Mouse (Mus musculus) olfactory bulb, adult 2 months (tissue): ENCODE data around the gene Rangap1. TPM values are rescaled to one million over a fixed set of nuclear protein-coding genes. Genes with fewer than 3 reads are reported as not detected.

Source experiments
- H3K27ac ChIP-seq: fragments of 200-500 bp; 2 replicates; pipeline ENCODE4 v1.5.1; 2012; ENCODE audit warnings: low read depth, low read length; ENCODE audit not compliant: insufficient read depth
- H3K4me1 ChIP-seq: fragments of 200-500 bp; 2 replicates; pipeline ENCODE4 v1.6.1; 2012; ENCODE audit warnings: low read length; ENCODE audit not compliant: control insufficient read depth, insufficient read depth
- H3K4me3 ChIP-seq: fragments of 200-500 bp; 2 replicates; pipeline ENCODE4 v1.5.1; 2012; ENCODE audit warnings: mild to moderate bottlenecking, low read depth, low read length, moderate library complexity; ENCODE audit not compliant: insufficient read depth
- CTCF ChIP-seq: fragments of 200-500 bp; IDR thresholded peaks from 2 replicates; pipeline ENCODE4 v1.5.1; 2012; ENCODE audit warnings: low read depth, mild to moderate bottlenecking, low read length, moderate library complexity; ENCODE audit not compliant: insufficient read depth
- POLR2A ChIP-seq: fragments of 200-500 bp; IDR thresholded peaks from 2 replicates; pipeline ENCODE4 v1.6.1; 2012; ENCODE audit warnings: mild to moderate bottlenecking, low read depth, low read length, moderate library complexity; ENCODE audit not compliant: insufficient read depth
- WGBS: fragments of 180-500 bp; shearing (Covaris S2); methylation state at CpG from one replicate; pipeline ENCODE4 v1.1.7; 2018; 5-methylcytosine and 5-hydroxymethylcytosine counted together
- polyA plus RNA-seq: library from polyadenylated mRNA; stranded (reverse); fragments of >200 nt; gene quantifications from 2 replicates; pipeline ENCODE4 v1.2.4, GENCODE M21; 2012; ENCODE audit warnings: low replicate concordance; ENCODE audit not compliant: missing spikeins, insufficient read depth, insufficient read length

Gene Rangap1
- polyA plus RNA-seq, 1 experiment = not detected

- Histone ChIP-seq H3K27ac (no peak overlapping the region), H3K4me3 (peak overlapping the region; percentile 69), H3K4me1 (peaks cover 33% of the 10 kb centered on the region)
- TF ChIP-seq CTCF = no peak
- WGBS = 49% methylated on average over 19 of the region's 19 CpGs
Measured at GRCm38 (mm10) chr15:81694891-81695290, 50.4 kb downstream of the Rangap1 start.

GRCm38 (mm10) chr15:81693967-81694881 lies 51.1 kb downstream of the Rangap1 start:
- no peak; the same call in none of the 2 replicates for TF ChIP-seq POLR2A
- TF ChIP-seq CTCF = peak; percentile 30; the same call in 1 of the 2 replicates
- Histone ChIP-seq H3K4me1 (peaks cover 33% of the 10 kb centered on the region), H3K4me3 (peak overlapping the region; percentile 69), H3K27ac (no peak overlapping the region)
- 1% methylated on average over 106 of the region's 107 CpGs for WGBS

GRCm38 (mm10) chr15:81693366-81693966 lies 51.9 kb downstream of the Rangap1 start:
- no peak for TF ChIP-seq CTCF
- TF ChIP-seq POLR2A = no peak
- WGBS = 6% methylated on average over 41 of the region's 41 CpGs

GRCm38 (mm10) chr15:81680301-81680805 lies 65.0 kb downstream of the Rangap1 start:
- Histone ChIP-seq H3K27ac (no peak overlapping the region), H3K4me1 (no peaks in the 10 kb centered on the region), H3K4me3 (no peak overlapping the region)
- 96% methylated on average over 4 of the region's 4 CpGs for WGBS
- no peak for TF ChIP-seq CTCF
- TF ChIP-seq POLR2A = no peak

More at GRCm38 (mm10) chr15:81693366-81693966, 51.9 kb downstream of the Rangap1 start:
- Histone ChIP-seq H3K4me1 (peaks cover 33% of the 10 kb centered on the region), H3K4me3 (peak overlapping the region; percentile 69), H3K27ac (no peak overlapping the region)

- no peak overlapping the region for H3K4me3 ChIP-seq
- H3K27ac ChIP-seq = no peak overlapping the region
- 70% methylated on average over 3 of the region's 3 CpGs for WGBS
- no peaks in the 10 kb centered on the region for H3K4me1 ChIP-seq
- no peak for TF ChIP-seq POLR2A
- no peak for TF ChIP-seq CTCF
Measured at GRCm38 (mm10) chr15:81676637-81677036, 68.7 kb downstream of the Rangap1 start.

GRCm38 (mm10) chr15:81670231-81670640 lies 75.1 kb downstream of the Rangap1 start:
- 80% methylated on average over 4 of the region's 4 CpGs for WGBS
- Histone ChIP-seq H3K27ac (no peak overlapping the region), H3K4me3 (no peak overlapping the region), H3K4me1 (no peaks in the 10 kb centered on the region)
- TF ChIP-seq CTCF (no peak), POLR2A (no peak)

GRCm38 (mm10) chr15:81666957-81667356 lies 78.4 kb downstream of the Rangap1 start:
- H3K4me3 ChIP-seq = no peak overlapping the region
- H3K27ac ChIP-seq = no peak overlapping the region
- WGBS = 90% methylated on average over 10 of the region's 10 CpGs
- TF ChIP-seq POLR2A (no peak), CTCF (no peak)
- H3K4me1 ChIP-seq = no peaks in the 10 kb centered on the region

- 1% methylated on average over 55 of the region's 55 CpGs for WGBS
- H3K4me1 ChIP-seq = no peaks in the 10 kb centered on the region
- H3K27ac ChIP-seq = no peak within 1 kb of the TSS
- TF ChIP-seq POLR2A (no peak), CTCF (no peak)
- peak within 1 kb of the TSS; percentile 90 for H3K4me3 ChIP-seq
Measured at GRCm38 (mm10) chr15:81663697-81664561, 81.4 kb downstream of the Rangap1 start, which contains the start of gene L3mbtl2. L3mbtl2 (plus strand) TSS chr15:81663889.
